Mouse (Mus musculus) layer of hippocampus, postnatal 14 days (tissue): ENCODE data around the gene Gm42957. TPM values are rescaled to one million over a fixed set of nuclear protein-coding genes. Genes with fewer than 3 reads are reported as not detected.
"Not testable (repeated sequence)": the region's sequence is repeated elsewhere in the genome, so short reads cannot be mapped to it uniquely, and the experiment has no call there.

Experiments
- DNase-seq, 2 experiments: peaks; one replicate each; pipeline ENCODE4 v3.0.0; 2021 to 2022; ENCODE audit warnings: low spot score in 2 of 2, mixed read lengths in 1 of 2
- long read RNA-seq, 2 experiments: library from polyadenylated mRNA; stranded (forward); transcript quantifications; one replicate each; pipeline ENCODE4 v2.0.0; 2021
- total RNA-seq, 2 experiments: library from RNA; stranded (reverse); gene quantifications; 2 replicates each; pipeline ENCODE4 v1.2.3; 2021

Gm42957 gene
- under 1 TPM; 0.10 to 0.44 TPM for total RNA-seq
- long read RNA-seq, experiment 1 = 0 reads
- long read RNA-seq, experiment 2, partial matches to known transcripts = 0 of 4 reads
- long read RNA-seq, experiment 2, other reads (novel, unspliced or antisense) = 4 of 4 reads

GRCm38 (mm10) chr3:96634928-96635879 lies at the start of gene Gm42957, which contains the start of gene Pex11b:
TSS of gene Gm42957 (plus strand) at chr3:96635474.
TSS of gene Pex11b (plus strand) at chr3:96635376.
- DNase-seq = peak; percentile 84 to 88

DNA sequence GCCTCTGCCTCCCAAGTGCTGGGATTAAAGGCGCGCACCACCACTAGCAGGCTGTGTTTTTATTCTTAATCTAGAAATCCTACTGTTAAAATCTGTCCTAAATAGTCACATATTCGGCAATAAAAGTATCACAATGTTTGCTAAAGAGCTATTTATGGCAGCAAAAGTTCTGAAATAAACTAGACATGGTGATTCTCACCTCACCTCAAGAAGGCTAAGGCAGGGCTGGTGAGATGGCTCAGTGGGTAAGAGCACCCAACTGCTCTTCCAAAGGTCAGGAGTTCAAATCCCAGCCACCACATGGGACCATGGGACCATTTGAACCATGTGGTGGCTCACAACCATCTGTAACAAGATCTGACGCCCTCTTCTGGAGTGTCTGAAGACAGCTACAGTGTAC lies 44.6 kb upstream of the Gm42957 start:
- no peak for DNase-seq

- DNase-seq = no peak
Observed at GRCm38 (mm10) chr3:96593374-96593773, 41.9 kb upstream of the Gm42957 start.

DNA sequence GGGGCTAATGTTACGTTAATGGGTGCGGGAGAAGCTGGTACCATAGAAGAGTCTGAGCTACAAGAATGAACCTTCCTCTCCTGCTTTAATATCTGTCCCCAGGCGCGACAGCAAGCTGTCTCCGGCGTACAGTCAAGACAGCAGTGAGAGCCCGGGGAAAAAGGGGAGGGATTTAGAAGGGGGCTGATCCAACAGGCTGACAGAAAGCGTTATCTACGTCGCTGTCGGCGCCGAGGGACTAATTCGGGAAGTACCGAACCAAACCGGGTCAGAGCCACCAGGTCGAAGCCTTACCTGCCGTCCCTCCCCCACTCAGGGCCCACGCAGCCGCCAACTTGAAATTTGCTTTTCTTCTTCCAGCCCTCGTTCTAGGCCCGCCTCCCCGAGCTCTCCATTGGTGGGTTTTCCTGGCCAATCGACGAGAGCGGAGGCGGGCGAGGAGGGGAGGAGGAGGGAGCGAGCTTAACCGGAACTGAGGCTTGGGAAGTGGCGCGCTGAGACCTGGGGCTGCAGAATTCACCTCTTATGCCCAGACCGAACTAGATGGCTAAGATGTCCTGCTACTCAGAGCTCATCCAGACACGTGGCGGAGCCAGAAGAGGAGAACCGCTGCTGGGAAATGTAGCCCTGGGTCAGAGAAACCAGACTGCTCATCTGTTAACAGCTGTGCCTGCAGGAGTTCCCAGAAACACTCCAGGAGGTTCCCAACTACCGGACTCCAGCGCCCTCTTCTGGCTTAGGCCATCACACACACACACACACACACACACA lies 41.3 kb upstream of the Gm42957 start, which contains the start of gene Polr3gl:
Polr3gl (minus strand) TSS at position 392 of the 771 bp plus-strand sequence.
- DNase-seq = peak; percentile 94 to 95

- DNase-seq = no peak
Observed at GRCm38 (mm10) chr3:96594851-96595250, 40.4 kb upstream of the Gm42957 start.

GRCm38 (mm10) chr3:96595661-96596060 lies 39.6 kb upstream of the Gm42957 start:
- DNase-seq = peak in 1 of 2 experiments; percentile 45

GRCm38 (mm10) chr3:96596228-96596707 lies 39.0 kb upstream of the Gm42957 start, which contains the start of gene Ankrd34a:
TSS of gene Ankrd34a (plus strand) at chr3:96596636.
- peak; percentile 73 to 75 for DNase-seq

GRCm38 (mm10) chr3:96596855-96597254 lies 38.4 kb upstream of the Gm42957 start:
- DNase-seq = no peak

- DNase-seq = peak in 1 of 2 experiments; percentile 64
Observed at GRCm38 (mm10) chr3:96597435-96597891, 37.8 kb upstream of the Gm42957 start.

DNA sequence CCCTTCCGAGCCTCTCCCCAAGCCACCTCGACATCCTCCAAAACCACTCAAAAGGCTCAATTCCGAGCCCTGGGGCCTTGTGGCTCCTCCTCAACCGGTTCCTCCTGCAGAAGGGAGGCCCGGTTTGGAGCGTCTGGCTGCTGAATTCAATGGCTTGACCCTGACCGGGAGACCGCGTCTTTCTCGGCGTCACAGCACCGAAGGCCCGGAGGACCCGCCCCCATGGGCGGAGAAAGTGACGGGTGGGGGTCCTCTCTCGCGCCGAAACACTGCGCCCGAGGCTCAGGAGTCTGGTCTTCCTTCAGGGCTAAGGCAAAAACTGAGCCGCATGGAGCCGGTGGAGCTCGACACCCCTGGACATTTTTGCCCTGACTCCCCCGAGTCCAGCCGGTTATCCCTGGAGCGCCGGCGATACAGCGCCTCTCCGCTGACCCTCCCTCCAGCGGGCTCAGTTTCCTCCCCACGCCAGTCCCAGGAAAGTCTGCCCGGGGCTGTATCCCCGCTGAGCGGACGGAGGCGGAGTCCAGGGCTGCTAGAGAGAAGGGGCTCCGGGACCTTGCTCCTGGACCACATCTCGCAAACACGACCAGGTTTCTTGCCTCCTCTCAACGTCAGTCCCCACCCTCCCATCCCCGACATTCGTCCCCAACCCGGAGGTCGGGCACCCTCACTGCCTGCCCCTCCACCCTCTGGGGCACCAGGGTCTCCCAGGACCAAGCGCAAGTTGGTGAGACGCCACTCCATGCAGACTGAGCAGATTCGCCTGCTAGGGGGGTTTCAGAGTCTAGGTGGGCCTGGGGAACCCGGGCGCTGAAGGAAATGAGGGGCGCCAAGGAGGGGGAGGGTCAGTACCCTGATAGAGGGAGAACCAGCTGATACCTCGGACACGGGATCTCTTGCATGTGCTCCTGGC lies 36.9 kb upstream of the Gm42957 start:
- peak; percentile 68 to 73 for DNase-seq

- no peak for DNase-seq
Observed at GRCm38 (mm10) chr3:96599069-96599393, 36.2 kb upstream of the Gm42957 start.

GRCm38 (mm10) chr3:96599411-96599810 lies 35.9 kb upstream of the Gm42957 start:
- no peak for DNase-seq

GRCm38 (mm10) chr3:96600639-96601250 lies 34.5 kb upstream of the Gm42957 start, which contains the start of gene Lix1l:
TSS of gene Lix1l (plus strand) at chr3:96601149.
- peak; percentile 90 to 97 for DNase-seq

GRCm38 (mm10) chr3:96601251-96601787 lies 34.0 kb upstream of the Gm42957 start:
- DNase-seq = peak; percentile 59 to 61

GRCm38 (mm10) chr3:96601941-96602703 lies 33.2 kb upstream of the Gm42957 start:
- DNase-seq = peak in 1 of 2 experiments; percentile 63

GRCm38 (mm10) chr3:96602704-96603084 lies 32.6 kb upstream of the Gm42957 start:
- DNase-seq = no peak

DNA sequence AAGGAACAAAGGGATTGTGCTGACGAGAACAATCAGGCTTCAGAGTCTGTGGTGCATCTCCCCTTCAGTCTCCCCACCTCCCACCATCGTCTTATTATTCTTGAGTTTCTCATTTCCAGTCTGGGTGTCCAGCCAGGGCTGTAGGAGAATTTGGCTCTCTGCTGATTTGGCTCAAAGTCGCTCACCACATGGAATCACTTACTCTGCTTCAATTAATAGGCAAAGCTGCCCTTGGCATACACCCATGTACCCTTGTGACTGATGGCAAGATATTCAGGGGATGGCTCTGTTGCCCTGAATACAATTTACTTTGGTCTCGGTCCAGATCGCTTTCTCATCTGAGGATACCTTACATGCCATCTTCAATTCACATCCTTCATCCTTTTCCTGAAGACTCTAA lies 32.0 kb upstream of the Gm42957 start:
- DNase-seq = no peak

DNA sequence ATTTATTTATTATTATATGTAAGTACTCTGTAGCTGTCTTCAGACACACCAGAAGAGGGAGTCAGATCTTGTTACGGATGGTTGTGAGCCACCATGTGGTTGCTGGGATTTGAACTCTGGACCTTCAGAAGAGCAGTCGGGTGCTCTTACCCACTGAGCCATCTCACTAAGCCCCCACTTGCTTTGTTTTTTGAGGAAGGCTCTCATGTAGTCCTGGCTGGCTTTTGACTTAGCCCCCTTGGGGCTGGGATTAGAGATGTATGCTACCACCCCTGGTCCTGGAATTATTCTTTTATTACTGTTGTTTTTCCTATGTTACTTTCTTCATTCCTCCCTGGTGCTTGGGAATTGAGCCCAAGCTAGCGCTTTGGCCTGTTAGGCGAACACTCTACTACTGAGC lies 29.3 kb upstream of the Gm42957 start:
- DNase-seq = not testable (repeated sequence)

DNA sequence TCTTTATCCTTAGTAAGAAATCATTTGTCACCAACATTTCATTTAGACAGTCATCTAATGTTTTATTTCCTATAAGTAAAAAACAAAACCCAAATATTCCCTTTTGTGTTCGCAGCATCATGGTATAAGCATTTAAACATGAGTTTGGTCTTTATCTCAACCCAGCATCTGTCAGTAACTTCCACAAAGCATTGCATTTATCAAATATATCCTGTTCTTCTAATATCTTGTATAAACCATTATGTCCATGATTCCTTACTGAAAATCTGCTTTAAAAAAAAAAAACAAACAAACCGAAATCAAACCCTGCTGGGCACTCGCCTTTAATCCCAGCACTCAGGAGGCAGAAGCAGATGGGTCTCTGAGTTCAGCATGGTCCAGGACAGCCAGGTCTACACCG lies 28.7 kb upstream of the Gm42957 start:
- DNase-seq = no peak
